Mouse (Mus musculus): ENCODE measurements around the gene Hook1.
"Not testable (repeated sequence)": the region's sequence is repeated elsewhere in the genome, so short reads cannot be mapped to it uniquely, and the experiment has no call there.

The Hook1 gene

DNA sequence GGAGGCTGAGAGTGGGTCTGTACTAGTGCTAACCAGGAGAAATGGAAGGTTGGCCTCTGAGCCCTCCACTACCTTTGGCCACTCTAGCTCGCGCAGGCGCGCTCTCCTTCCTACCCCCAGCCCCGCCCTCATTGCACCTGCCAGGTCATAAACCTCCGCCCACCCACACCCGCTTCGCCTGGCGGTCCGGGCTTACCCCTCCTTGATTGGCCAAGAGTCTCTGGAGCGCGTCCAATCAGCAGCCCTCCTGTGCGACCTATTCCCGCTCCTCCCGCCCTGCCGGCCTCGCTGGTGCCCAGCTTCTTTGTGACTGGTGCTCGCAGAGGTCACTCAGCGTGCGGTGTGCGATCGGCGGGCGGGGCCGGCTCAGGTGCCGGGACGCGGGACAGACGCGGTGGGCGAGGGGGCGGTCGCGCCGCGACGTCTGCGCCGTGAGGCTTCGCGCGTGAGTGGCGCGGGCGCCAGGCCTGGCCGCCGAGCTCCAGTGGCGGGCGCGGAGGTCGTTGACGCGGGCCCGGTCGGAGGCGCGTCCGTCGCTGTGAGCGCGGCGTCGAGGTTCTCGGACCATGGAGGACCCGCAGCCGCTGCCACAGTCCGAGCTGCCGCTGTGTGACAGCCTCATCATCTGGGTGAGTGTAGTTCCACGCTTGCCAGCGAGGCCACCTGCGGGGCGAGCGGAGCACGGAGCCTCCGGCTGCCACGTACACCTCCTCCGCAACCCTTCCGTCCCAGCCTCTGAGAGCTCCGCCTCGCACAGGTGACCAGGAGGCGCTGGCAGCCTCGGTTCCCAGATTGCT lies at the start of gene Hook1:
Hook1 (plus strand) TSS at position 313 of the 797 bp plus-strand sequence.
- CTCF ChIA-PET, result no interaction called here

DNA sequence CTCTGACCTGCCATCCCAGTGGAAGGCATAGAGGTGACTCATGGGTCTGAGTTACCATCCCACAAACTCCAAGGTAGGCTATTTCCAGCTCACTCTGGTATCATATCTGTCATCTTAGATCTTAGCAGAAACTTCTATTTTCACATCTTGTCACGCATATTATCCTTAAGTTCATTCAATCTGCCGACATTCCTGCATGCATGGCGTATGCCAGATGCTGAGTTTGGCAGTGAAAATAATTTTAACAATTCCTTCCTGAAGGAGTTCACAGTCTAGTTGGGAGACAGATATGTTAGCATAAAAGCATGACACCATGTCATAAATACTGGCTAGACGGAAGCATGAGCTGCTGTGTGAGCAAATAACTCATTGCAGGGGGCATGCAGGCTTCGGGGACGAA lies 49.3 kb upstream of the Hook1 start:
- CTCF ChIA-PET, result no interaction called here

GRCm38 (mm10) chr4:95920448-95920847 lies 46.6 kb upstream of the Hook1 start:
- CTCF ChIA-PET, result no interaction called here

DNA sequence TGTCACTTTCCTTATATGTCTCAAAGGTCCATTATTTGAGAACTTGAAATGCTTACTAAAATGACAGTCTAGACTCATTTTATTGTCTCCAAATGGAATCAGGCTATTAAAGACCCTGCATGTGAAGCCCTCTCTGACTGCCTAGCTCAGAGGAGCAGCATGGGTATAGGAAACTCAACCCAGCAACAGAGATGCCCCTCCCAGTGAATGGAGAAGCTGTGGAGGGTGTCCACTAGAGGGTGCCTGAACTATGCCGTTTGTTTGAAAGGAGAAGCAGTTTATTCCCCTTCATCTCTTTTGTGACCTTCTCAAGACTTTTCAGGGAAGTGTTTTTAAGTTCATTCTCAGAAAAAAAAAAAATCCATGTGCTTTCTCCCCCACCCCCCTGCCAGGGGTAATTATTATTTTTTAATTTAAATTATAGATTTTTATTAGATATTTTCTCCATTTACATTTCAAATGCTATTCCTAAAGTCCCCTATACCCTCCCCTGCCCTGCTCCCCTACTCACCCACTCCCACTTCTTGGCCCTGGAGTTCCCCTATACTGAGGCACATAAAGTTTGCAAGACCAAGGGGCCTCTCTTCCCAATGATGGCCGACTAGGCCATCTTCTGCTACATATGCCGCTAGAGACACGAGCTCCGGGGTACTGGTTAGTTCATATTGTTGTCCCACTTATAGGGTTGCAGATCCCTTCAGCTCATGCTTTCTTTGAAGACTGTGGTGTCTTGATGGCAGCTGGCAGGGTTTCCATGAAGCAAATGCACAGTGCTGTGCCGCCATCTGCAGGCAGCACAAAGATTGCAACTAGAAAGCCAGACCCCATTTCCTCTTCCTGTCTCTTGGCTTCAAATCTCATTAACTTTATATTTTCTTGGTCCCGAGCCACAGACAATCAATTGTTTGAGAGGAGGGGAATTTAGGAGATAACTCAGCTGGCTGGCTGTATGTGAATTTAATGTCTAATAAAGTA lies 42.5 kb upstream of the Hook1 start:
- CTCF ChIA-PET, result interaction anchor here (0.7 kb wide), 1 partner anchor 18 kb away, joined by 3 read pairs; no protein-coding TSS in a partner anchor

DNA sequence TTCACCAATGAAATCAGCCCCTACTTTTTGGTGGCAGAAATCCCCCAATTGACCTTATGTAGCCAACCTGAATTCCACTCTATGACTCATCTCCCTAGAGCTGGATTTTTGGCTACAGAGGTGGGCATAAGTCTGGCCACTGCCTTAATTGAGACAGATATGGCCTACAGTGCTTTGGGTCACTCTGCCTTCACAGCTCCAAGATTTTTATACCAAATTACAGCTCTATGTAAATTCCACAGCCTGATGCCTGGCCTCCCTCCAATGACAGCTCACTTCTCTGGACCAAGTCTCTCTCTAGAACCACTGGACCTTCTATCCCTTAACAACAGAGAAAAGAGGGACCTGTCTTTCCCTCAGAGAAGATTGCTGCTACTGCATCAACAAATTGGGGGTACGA lies 38.2 kb upstream of the Hook1 start:
- CTCF ChIA-PET, result no interaction called here

DNA sequence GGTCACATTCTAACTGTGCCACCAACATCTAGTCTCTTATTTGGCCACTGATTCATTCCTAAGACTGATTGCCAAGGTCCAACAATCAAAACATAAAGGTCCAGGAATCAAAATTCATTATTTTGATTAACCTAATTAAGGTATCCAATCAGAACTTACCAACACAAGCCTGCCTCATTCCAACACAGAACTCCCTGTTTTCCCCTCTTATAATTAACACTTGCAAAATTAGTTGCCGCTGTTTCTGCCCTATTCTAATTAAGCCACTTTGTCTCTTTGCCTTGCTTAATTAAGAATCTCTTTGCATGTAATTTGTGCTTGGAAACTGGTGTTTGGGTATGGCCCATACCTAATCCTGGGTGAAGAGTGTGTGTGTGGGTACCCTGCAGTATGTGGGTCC lies 37.1 kb upstream of the Hook1 start:
- CTCF ChIA-PET, result no interaction called here

- CTCF ChIA-PET, result no interaction called here
These were observed 35.7 kb upstream of the Hook1 start for GRCm38 (mm10) chr4:95931331-95931730.

DNA sequence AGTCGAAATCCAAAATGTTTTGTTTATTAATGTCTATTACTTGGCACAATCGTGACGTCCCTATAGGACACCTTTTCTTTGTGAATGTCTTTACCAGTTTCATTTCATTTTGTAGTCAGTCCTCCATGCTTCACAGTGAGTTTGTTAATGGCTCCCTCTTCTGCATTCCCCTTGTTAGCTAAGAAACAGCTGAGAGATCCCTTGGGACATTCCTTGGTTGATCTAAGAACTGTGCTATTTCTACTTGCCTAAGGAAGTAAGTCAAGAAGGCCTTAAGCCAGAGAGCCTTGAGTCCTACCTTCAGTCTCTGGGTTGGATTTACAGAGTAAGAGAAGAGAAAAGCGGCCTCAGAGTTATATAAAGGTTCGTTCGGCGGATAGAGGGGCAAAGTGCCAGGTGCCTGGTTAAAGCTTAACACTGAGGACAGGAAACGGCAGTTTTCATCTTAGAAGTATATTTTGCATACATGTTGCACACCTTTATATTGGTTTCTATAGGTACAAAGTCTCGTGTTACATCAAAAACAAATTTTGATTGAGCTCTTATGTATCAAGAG lies 33.2 kb upstream of the Hook1 start:
- CTCF ChIA-PET, result no interaction called here

- CTCF ChIA-PET, result no interaction called here
These were observed 32.5 kb upstream of the Hook1 start for GRCm38 (mm10) chr4:95934384-95935035.

DNA sequence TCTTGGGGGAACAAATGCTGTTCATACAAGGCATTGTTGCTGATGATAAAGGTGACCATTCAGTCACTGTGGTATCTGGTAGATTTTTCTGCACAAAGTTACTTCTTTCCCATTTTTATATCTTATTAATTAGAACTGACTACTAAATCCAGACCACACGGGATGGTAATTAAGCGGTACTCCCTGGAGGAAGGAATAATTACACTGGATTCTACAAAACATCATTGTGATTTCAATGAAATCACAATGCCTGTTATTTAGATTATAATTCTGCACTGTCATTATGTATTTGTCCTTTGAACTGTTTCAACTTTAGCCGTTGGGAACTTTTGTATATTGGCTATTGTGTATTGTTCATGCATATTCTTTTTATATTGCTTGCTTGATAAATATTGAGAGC lies 28.3 kb upstream of the Hook1 start:
- CTCF ChIA-PET, result no interaction called here

DNA sequence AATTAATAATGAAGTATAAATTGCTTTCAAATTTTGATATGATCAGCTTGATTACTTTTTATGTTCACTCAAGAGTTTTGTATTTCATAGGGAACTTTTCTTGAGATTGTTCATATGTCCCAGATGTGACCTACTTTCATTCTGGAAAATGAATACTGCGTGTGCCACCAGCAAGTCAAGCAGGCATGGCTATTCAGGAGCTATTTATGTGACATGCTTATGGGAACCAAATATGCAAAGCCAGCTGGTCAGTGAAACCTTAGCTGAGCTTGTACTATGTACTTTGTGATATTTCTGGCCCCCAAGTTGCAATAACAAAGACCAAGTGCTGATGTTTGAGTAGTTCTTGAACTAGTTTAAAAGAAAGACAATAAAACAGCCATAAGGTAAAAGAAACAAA lies 19.1 kb upstream of the Hook1 start:
- CTCF ChIA-PET, result no interaction called here

- CTCF ChIA-PET, result no interaction called here
These were observed 13.7 kb upstream of the Hook1 start for GRCm38 (mm10) chr4:95953328-95953727.

DNA sequence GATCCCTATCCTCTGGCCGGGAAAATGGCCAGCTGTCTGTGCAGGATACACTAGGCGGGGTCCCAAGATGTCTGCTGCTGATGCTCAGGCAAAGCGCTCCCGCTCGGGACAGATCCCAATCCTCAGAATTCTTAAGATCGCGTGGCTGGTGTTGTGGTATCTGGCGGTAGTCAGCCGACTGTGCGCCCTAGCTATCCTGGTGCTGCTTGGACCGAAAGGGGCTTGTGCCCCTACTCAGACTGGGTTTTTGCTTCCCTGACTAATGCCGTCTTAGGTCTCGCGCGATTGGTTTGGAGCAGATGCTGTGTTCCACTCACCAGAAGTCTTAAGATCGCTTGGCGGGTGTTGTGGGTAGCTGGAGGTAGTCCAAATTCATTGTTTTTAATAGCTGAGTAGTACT lies 15.2 kb downstream of the Hook1 start:
- CTCF ChIA-PET, result not testable (repeated sequence)

GRCm38 (mm10) chr4:96016875-96017274 lies 49.8 kb downstream of the Hook1 start:
- CTCF ChIA-PET, result no interaction called here

DNA sequence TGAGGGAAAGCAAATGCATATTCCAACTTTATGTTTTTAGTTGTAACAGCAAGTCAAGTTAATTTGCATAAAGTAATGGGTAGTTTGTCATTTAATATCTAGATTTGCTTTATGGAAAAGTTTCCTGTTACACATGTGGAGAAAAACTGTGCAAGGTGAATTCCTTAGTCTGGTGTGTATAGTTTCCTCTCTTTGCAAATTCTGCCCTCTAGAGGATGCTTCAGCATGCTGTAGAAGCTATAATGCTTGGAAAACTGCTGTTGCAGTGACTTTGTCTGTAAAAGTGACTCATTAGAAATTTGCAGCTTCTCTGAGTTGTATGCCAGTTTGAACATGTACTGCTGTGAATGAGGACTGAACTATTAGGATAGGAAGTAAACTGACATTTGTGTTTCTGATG lies 55.8 kb downstream of the Hook1 start:
- CTCF ChIA-PET, result no interaction called here

- CTCF ChIA-PET, result no interaction called here
These were observed 61.4 kb downstream of the Hook1 start for GRCm38 (mm10) chr4:96028412-96028811.

GRCm38 (mm10) chr4:96060106-96060505 lies 93.1 kb downstream of the Hook1 start:
- CTCF ChIA-PET, result no interaction called here

DNA sequence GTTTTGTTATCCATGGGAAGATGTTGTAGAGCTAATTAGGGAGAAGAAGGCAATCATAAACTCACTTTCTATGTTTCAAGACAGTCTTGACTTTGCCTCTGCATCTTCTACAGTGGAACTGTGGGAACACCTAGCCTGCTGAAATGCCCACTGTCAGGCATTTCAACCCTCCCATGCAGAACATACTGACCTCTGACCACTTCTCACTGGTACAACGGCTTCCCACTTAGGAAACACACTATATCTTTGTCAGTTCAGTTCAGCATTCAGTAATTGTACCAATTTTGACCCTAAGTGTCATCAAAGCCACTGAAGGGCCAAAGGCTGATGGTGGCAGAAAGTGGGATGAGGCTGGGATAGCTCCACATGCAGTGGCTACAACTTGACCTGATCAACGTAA lies 95.0 kb downstream of the Hook1 start:
- CTCF ChIA-PET, result no interaction called here

All from spleen, embryonic (tissue).